Comparison of ENCODE assay signal across 8 mouse cellular contexts in the genomic region with DNA sequence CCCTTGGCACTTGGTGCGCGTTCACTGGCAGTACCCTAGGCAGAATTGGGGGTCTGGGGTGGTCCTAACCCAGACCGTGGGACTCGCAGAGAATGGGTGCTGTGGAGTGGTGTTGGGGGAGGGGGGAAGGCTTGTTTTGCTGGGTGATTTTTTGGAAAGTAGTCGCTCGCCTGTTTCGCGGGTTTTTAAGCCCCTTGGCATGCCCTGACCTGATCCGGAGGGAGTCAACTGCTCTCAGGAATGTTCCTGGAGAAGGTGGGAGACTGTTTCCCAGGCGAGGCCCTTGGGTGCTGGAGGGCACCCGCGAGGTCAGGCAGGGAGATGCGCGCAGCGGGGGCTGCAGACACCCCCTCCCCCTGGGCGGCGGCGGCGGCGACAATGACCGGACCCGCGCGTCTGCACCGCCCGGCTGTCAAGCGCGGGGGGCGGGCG. TPM values are rescaled to one million over a fixed set of nuclear protein-coding genes. Genes with fewer than 3 reads are reported as not detected.
A peak's percentile ranks its signal among the peaks of the same experiment; 100 is the strongest.
DNase-seq lines count a peak whose midpoint lies in the region; ATAC-seq and TF ChIP-seq lines count a peak whose summit lies in the region.

Ntn4 (plus strand) TSS at position 161 of the 432 bp plus-strand sequence.

- peak within 1 kb of the TSS; percentile 15; the same call in 1 of the 2 replicates for H3K27ac ChIP-seq in cortical plate, adult 2 months (ENCODE audit: insufficient read depth, low read length)
- peak within 1 kb of the TSS; percentile 61 for H3K27ac ChIP-seq in heart, embryonic 15.5 days
- no peak within 1 kb of the TSS for H3K27ac ChIP-seq in liver, embryonic 14.5 days

- ATAC-seq in heart, embryonic 15.5 days (replicated peaks; ENCODE audit: insufficient number of reproducible peaks, insufficient read depth, low FRiP score, low read depth) = no peak; the same call in 1 of the 2 replicates
- no peak for ATAC-seq in liver, embryonic 14.5 days (ENCODE audit: insufficient read depth)

- no peak for TF ChIP-seq POLR2A in lung, adult 2 months (IDR thresholded peaks at IDR 0.05; ENCODE audit: borderline replicate concordance, extremely low read depth, low read depth, low read length)
- TF ChIP-seq POLR2A in cortical plate, adult 2 months (IDR thresholded peaks at IDR 0.05; ENCODE audit: extremely low read depth, insufficient read depth, low read length) = no peak

- no peaks in the 10 kb centered on the region for H3K9me3 ChIP-seq in heart, embryonic 15.5 days (replicated peaks)
- H3K9me3 ChIP-seq in liver, embryonic 14.5 days (ENCODE audit: control insufficient read depth, low read length) = no peaks in the 10 kb centered on the region

- no peak for TF ChIP-seq EP300 in liver, embryonic 14.5 days (IDR thresholded peaks at IDR 0.05; ENCODE audit: low read depth)

- no peak for TF ChIP-seq CTCF in lung, adult 2 months (IDR thresholded peaks at IDR 0.05; ENCODE audit: insufficient read depth, low read length)
- TF ChIP-seq CTCF in cortical plate, adult 2 months (IDR thresholded peaks at IDR 0.05; ENCODE audit: extremely low read depth, insufficient read depth, low read length) = no peak
- no peak for TF ChIP-seq CTCF in liver, embryonic 14.5 days (IDR thresholded peaks at IDR 0.05; ENCODE audit: low read depth)

- DNase-seq in lung, adult 2 months = no peak
- DNase-seq in lung, postnatal 10 days = no peak
- no peak for DNase-seq in liver, embryonic 14.5 days (ENCODE audit: low read depth in 3 of 3, low spot score in 3 of 3)
- no peak for DNase-seq in layer of hippocampus, adult 18-20 months (ENCODE audit: low spot score in 2 of 2)
- no peak for DNase-seq in frontal cortex, postnatal 36 days (ENCODE audit: low spot score in 2 of 2)
- DNase-seq in MN1 (ENCODE audit: low spot score) = no peak

- WGBS in lung, adult 2 months = 15% methylated on average over 15 of the region's 30 CpGs
- 8% methylated on average over 19 of the region's 30 CpGs for WGBS in heart, embryonic 15.5 days
- WGBS in liver, embryonic 14.5 days (ENCODE audit: insufficient replicate concordance) = 5% methylated on average over 25 of the region's 30 CpGs

- peak within 1 kb of the TSS; percentile 69 for H3K4me3 ChIP-seq in lung, adult 2 months (replicated peaks; ENCODE audit: extremely low read depth, low read depth, low read length)
- H3K4me3 ChIP-seq in cortical plate, adult 2 months (ENCODE audit: insufficient read depth, low read length) = peak within 1 kb of the TSS; percentile 52
- peak within 1 kb of the TSS; percentile 88 for H3K4me3 ChIP-seq in heart, embryonic 15.5 days
- peak within 1 kb of the TSS; percentile 58 to 62 for H3K4me3 ChIP-seq in liver, embryonic 14.5 days (ENCODE audit: insufficient read depth in 1 of 2, low read depth in 2 of 2, low read length in 2 of 2)

- H3K9ac ChIP-seq in heart, embryonic 15.5 days = peak within 1 kb of the TSS; percentile 88
- peak within 1 kb of the TSS; percentile 25 for H3K9ac ChIP-seq in liver, embryonic 14.5 days (replicated peaks)

- peaks cover 2% of the 10 kb centered on the region; the same call in 1 of the 2 replicates for H3K4me1 ChIP-seq in lung, adult 2 months (ENCODE audit: control insufficient read depth, insufficient read depth, low read length)
- H3K4me1 ChIP-seq in cortical plate, adult 2 months (ENCODE audit: control insufficient read depth, insufficient read depth, low read length) = no peaks in the 10 kb centered on the region
- peaks cover 26% of the 10 kb centered on the region for H3K4me1 ChIP-seq in heart, embryonic 15.5 days (replicated peaks)
- peaks cover 10 to 13% of the 10 kb centered on the region in 2 experiments for H3K4me1 ChIP-seq in liver, embryonic 14.5 days (replicated peaks; ENCODE audit: control insufficient read depth in 2 of 2, insufficient read depth in 2 of 2, low read length in 1 of 2)

- peak within 1 kb of the TSS; percentile 98 for H3K4me2 ChIP-seq in heart, embryonic 15.5 days
- peak within 1 kb of the TSS; percentile 93 for H3K4me2 ChIP-seq in liver, embryonic 14.5 days (ENCODE audit: low read depth)

- no peaks in the 10 kb centered on the region for H3K36me3 ChIP-seq in heart, embryonic 15.5 days
- no peaks in the 10 kb centered on the region for H3K36me3 ChIP-seq in liver, embryonic 14.5 days (replicated peaks; ENCODE audit: control insufficient read depth, insufficient read depth, low read depth)

- peaks cover 81% of the 10 kb centered on the region for H3K27me3 ChIP-seq in heart, embryonic 15.5 days
- H3K27me3 ChIP-seq in liver, embryonic 14.5 days (ENCODE audit: control insufficient read depth, insufficient read depth, low read length) = peaks cover 30% of the 10 kb centered on the region

RNA-seq across cellular contexts. Expression of gene Ntn4, which starts in this region (rescaled TPM):
- polyA plus RNA-seq in lung, adult 2 months (2012; rRNA removed) = 46.6 and 54.4 TPM in 2 replicates
- 4.5 and 5.7 TPM in 2 replicates for polyA plus RNA-seq in cortical plate, adult 2 months (2012; rRNA removed)
- polyA plus RNA-seq in heart, embryonic 15.5 days (2015; fragmentation: Nextera tagmentation; extraction: Ambion mirVana) = 1.9 and 2.6 TPM in 2 replicates
- polyA plus RNA-seq in liver, embryonic 14.5 days (2012; rRNA removed) = 0.44 and 0.52 TPM in 2 replicates
- polyA plus RNA-seq in liver, embryonic 14.5 days (2014; fragmentation: Nextera tagmentation; extraction: Ambion mirVana) = 0.05 and 0.11 TPM in 2 replicates
- total RNA-seq in layer of hippocampus, adult 18-20 months (2021) = 1 to 10 TPM; 6.4 to 7.8 TPM
